Mouse (Mus musculus) kidney, adult 2 months (tissue): Measurements from ENCODE around the gene Cd101. TPM values are rescaled to one million over a fixed set of nuclear protein-coding genes. Genes with fewer than 3 reads are reported as not detected.

Source experiments
- DNase-seq: peaks from one replicate; pipeline ENCODE4 v3.0.0; 2021
- H3K27ac ChIP-seq: fragments of 200-500 bp; 2 replicates; pipeline ENCODE4 v1.5.1; 2012; ENCODE audit warnings: low read depth, low read length, control low read depth, inconsistent platforms; ENCODE audit not compliant: insufficient read depth
- H3K27me3 ChIP-seq: fragments of 200-500 bp; replicated peaks from 2 replicates; pipeline ENCODE4 v1.6.1; 2012; ENCODE audit warnings: mild to moderate bottlenecking, moderate library complexity, low read length, inconsistent platforms; ENCODE audit not compliant: control insufficient read depth, insufficient read depth
- H3K36me3 ChIP-seq: fragments of 200-500 bp; 2 replicates; pipeline ENCODE4 v1.6.1; 2012; ENCODE audit warnings: mild to moderate bottlenecking, moderate library complexity, low read length, inconsistent platforms; ENCODE audit not compliant: control insufficient read depth, insufficient read depth
- H3K4me1 ChIP-seq: fragments of 200-500 bp; 2 replicates; pipeline ENCODE4 v1.6.1; 2011; ENCODE audit warnings: low read length; ENCODE audit not compliant: control insufficient read depth, insufficient read depth
- H3K4me3 ChIP-seq: fragments of 200-500 bp; 2 replicates; pipeline ENCODE4 v1.5.1; 2011; ENCODE audit warnings: mild to moderate bottlenecking, low read depth, low read length, control low read depth; ENCODE audit not compliant: insufficient read depth
- CTCF ChIP-seq: fragments of 200-500 bp; conservative IDR thresholded peaks from 2 replicates; pipeline ENCODE4 v1.5.1; 2011; ENCODE audit warnings: low read depth, mild to moderate bottlenecking, control low read depth, low read length, moderate library complexity, mixed read lengths; ENCODE audit not compliant: insufficient read depth, insufficient read length
- POLR2A ChIP-seq: fragments of 200-500 bp; IDR thresholded peaks from one replicate; pipeline ENCODE4 v1.6.1; 2011; ENCODE audit warnings: low read depth, low read length, control low read depth
- WGBS: fragments of 180-500 bp; shearing (Covaris S2); methylation state at CpG from one replicate; pipeline ENCODE4 v1.1.7; 2018; 5-methylcytosine and 5-hydroxymethylcytosine counted together
- polyA plus RNA-seq: library from polyadenylated mRNA; depleted of rRNA; stranded (reverse); fragments of >200 nt; gene quantifications from 2 replicates; pipeline ENCODE4 v1.2.3, GENCODE M21; 2012

The Cd101 gene
- polyA plus RNA-seq, 1 experiment: 0.16 TPM

- WGBS: 67% methylated on average over 1 of the region's 1 CpGs
Measured at GRCm38 (mm10) chr3:101026741-101027140, 2.6 kb downstream of the Cd101 start.

GRCm38 (mm10) chr3:101022967-101023366 is 6.4 kb downstream of the Cd101 start:
- H3K27ac ChIP-seq: no peak overlapping the region
- no peaks in the 10 kb centered on the region for H3K4me1 ChIP-seq
- TF ChIP-seq CTCF (no peak), POLR2A (no peak)
- 90% methylated on average over 6 of the region's 6 CpGs for WGBS
- H3K27me3 ChIP-seq: no peaks in the 10 kb centered on the region
- DNase-seq: no peak
- no peak overlapping the region for H3K4me3 ChIP-seq
- H3K36me3 ChIP-seq: no peaks in the 10 kb centered on the region

More at GRCm38 (mm10) chr3:101026741-101027140, 2.6 kb downstream of the Cd101 start:
- TF ChIP-seq POLR2A: no peak
- TF ChIP-seq CTCF: no peak
- no peak overlapping the region for H3K4me3 ChIP-seq
- H3K27me3 ChIP-seq: no peaks in the 10 kb centered on the region
- DNase-seq: no peak
- no peak overlapping the region for H3K27ac ChIP-seq
- H3K36me3 ChIP-seq: no peaks in the 10 kb centered on the region
- H3K4me1 ChIP-seq: no peaks in the 10 kb centered on the region

DNA sequence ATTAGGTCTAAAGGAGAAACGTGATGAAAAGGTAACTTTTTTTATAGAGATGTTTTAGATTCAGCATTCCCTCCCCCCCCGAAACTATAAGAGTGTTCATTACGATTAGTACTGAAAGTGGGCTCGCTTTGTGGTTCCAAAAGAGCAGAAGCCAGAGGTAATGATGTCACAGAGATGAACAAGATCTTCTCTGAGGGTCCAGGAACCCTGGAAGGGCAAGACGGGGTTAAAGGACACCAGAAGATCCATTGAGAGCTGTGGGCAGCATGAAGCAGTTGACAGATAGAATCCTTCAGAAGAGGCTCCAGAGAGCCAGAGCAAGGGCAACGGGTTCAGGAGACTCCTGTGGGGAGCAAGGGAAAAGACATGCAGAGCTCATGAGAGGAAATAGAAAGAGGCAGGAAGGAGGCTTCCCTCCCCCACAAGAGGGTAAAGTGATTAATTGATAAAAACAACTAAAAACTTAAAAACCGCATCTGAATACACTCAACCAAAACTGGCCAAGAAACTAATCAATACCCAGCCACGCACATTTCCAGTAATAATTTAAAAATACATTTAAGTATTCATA is 7.8 kb downstream of the Cd101 start:
- H3K4me3 ChIP-seq: no peak overlapping the region
- H3K4me1 ChIP-seq: no peaks in the 10 kb centered on the region
- no peaks in the 10 kb centered on the region for H3K36me3 ChIP-seq
- WGBS: 71% methylated on average over 8 of the region's 8 CpGs
- no peak overlapping the region for H3K27ac ChIP-seq
- no peaks in the 10 kb centered on the region for H3K27me3 ChIP-seq
- TF ChIP-seq CTCF (no peak), POLR2A (no peak)
- no peak for DNase-seq

DNA sequence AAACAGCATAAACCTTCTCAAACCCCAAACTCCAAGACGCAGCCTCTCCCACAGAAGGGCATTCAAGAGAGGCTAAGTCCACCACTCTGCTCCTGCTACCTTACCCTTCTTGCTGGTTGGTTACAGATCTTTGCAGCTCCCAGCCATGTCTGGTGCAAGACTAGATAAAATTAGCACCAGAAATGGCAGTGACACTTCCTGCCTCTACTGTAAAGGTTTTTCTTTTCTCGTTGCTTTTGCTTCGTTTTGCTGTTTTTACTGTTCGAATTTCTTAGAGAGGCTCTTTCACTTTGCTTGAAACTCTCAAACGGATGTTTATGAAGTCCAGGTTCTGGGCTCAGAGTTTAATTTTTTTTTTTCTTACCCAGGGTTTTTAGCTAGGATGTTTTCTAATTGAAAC is 8.3 kb downstream of the Cd101 start:
- H3K4me3 ChIP-seq: no peak overlapping the region
- H3K27ac ChIP-seq: no peak overlapping the region
- no peaks in the 10 kb centered on the region for H3K4me1 ChIP-seq
- no peak for DNase-seq
- H3K27me3 ChIP-seq: no peaks in the 10 kb centered on the region
- H3K36me3 ChIP-seq: no peaks in the 10 kb centered on the region
- TF ChIP-seq POLR2A (no peak), CTCF (no peak)
- 75% methylated on average over 5 of the region's 5 CpGs for WGBS

- H3K4me3 ChIP-seq: no peak overlapping the region
- H3K4me1 ChIP-seq: no peaks in the 10 kb centered on the region
- H3K27me3 ChIP-seq: no peaks in the 10 kb centered on the region
- no peaks in the 10 kb centered on the region for H3K36me3 ChIP-seq
- DNase-seq: no peak
- WGBS: 72% methylated on average over 6 of the region's 6 CpGs
- TF ChIP-seq CTCF (no peak), POLR2A (no peak)
- H3K27ac ChIP-seq: no peak overlapping the region
Measured at GRCm38 (mm10) chr3:101018494-101018893, 10.9 kb downstream of the Cd101 start.

DNA sequence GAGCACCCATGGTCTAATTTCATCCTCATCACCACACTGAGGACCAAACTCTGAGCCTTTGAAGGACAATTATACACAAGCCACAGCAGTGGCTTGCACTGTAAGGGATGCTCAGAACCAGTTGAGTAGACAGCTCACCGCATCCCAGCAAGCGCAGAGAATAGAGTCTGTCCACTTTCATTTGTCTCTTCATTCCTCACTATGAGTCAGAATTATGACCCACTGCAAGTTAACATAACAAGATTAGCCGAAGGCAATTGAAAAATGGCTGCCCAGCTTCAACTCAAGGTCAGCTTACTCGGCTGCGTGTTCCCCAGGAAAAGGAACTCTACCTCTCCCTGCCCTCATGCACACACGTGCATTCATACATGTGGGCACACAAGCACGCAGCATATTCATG is 13.3 kb downstream of the Cd101 start:
- no peak overlapping the region for H3K4me3 ChIP-seq
- WGBS: 85% methylated on average over 7 of the region's 7 CpGs
- DNase-seq: no peak
- no peak for TF ChIP-seq POLR2A
- TF ChIP-seq CTCF: no peak
- no peaks in the 10 kb centered on the region for H3K27me3 ChIP-seq
- H3K27ac ChIP-seq: no peak overlapping the region
- H3K36me3 ChIP-seq: no peaks in the 10 kb centered on the region
- H3K4me1 ChIP-seq: no peaks in the 10 kb centered on the region

DNA sequence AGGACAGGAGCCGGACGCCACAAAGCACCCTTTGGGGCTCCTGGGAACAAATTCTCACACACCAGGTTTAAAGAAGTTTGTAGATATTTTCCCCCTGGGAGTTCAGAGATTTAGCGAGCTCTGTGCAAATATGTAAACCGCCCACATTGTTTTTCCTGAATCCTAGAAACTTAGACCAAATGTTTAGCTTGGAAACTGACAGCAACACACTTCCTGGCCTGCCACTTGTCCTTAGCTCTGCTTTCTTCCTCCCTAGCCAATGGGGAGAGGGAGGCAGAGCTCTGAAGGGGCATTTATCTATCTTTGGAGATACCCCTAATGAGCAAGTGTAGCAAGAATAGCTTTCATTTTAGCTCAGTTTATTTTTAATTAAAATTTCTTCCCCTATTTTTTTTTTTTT is 14.1 kb downstream of the Cd101 start:
- DNase-seq: no peak
- Histone ChIP-seq H3K27ac (no peak overlapping the region), H3K4me1 (no peaks in the 10 kb centered on the region), H3K4me3 (no peak overlapping the region), H3K27me3 (no peaks in the 10 kb centered on the region), H3K36me3 (no peaks in the 10 kb centered on the region)
- 60% methylated on average over 4 of the region's 4 CpGs for WGBS
- TF ChIP-seq CTCF (no peak), POLR2A (no peak)

DNA sequence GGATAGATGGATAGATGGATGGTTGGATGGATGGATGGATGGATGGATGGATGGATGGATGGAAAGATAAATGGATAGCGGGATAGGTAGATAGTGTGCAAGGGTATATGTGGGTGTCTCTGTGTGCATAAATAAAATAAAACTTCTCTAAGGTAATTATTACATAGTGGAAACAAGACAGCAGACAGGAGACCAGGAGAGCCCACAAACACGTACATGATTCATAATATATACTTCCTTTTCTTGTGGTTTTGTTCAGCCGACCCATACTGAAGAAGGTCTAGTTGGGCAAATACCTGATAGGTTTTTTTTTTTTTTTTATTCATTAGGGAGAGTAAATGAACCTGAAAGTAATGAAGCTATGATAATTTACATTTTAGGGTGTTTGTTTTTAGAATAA is 15.8 kb downstream of the Cd101 start:
- Histone ChIP-seq H3K27ac (no peak overlapping the region), H3K27me3 (no peaks in the 10 kb centered on the region), H3K4me3 (no peak overlapping the region), H3K4me1 (no peaks in the 10 kb centered on the region), H3K36me3 (no peaks in the 10 kb centered on the region)
- DNase-seq: no peak
- 94% methylated on average over 3 of the region's 3 CpGs for WGBS
- no peak for TF ChIP-seq POLR2A
- no peak for TF ChIP-seq CTCF
